Mouse (Mus musculus) R1 (cell line): ENCODE results near the gene Ccl4.

ENCODE experiments used
- DNase-seq: peaks from one replicate; pipeline ENCODE4 v3.0.0-alpha.2; 2018; ENCODE audit warnings: low read depth, low spot score

Gene Ccl4

DNA sequence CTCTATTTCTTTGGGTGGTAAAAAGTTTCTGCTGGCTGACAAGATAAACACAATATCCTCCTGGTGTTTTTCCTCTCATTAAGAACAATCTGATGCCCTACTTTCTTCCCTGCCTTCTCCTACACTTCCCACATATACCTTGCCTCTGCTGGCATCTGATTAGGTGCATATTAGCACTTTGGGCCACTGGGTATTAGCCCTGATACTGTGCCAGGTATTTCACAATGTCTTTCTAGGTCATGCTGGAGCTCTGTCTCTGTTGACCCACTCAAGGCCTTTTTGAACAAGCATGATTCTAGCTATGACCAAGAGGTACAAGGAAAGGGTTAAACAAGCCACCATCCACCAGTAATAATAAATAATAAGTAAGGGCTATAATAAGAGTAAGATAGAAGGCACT, 9.4 kb downstream of the Ccl4 start:
- DNase-seq, result no peak

DNA sequence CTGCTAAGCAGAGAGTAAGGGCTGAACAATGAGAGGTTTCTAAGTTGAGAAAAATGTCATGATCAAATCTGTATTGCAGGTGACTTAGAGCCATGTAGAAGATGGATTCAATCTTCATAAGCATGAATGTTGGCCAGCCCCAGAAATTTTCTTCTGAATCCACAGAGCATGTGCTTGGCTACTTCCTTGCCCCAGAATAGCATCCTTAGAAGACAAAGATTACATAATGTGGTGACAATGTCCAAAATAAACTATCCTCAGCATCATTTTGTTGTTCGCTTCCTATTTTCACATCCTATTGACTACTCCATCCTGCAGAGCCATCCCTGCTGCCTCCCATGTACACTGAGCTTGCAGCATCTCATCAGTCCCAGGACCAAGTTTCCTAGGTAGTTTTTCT, 13.3 kb downstream of the Ccl4 start:
- DNase-seq, result no peak

DNA sequence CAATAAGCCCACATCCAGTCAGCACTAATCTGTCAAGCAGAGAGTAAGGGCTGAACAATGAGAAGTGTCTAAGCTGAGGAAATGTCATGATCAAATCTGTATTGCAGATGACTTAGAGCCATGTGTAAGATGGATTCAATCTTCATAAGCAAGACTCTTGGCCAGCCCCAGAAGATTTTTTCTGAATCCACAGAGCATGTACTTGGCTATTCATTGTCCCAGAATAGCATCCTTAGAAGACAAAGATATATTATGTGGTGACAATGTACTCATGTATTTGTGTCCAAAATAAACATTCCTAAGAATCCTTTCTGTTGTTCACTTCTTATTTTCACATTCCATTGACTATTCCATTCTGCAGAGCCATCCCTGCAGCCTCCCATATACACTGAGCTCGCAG, 27.5 kb downstream of the Ccl4 start:
- no peak for DNase-seq

DNA sequence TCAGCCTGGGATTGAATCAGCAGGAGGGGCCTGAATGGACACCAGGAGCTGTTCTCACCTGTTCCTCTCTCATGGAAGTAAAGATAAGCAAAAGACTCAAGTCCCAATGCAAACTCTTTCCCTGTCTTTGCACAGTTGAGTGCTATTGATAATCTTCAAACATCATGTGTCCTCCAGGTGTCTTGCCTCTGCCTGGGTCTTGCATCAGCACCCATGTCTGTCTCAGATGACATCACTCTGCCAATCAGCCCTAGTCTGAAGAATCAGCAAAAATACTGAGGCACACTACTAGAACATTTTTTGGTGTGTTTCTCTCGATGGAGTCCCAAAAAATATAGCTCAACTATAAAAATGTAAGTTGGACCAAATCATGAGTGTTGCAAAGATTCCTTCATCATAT, 29.6 kb downstream of the Ccl4 start:
- no peak for DNase-seq

DNA sequence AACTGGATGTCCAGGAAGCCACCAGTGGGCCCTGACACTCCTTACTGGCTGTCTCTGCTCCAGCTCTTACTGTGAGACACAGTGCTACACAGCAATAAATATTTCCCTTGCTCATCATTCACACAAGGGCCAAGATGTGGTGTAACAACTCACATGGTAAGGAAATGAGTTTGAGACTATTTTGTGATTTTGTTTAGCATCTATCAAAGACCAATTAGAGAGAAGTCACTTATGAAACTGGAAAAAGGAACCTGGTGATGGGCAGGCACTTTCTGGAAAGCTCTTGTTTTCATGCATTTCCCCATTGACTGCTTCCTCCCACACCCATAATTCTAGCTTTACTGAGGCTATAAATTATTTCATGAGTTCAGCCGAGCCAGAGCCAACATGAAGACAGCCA, 41.3 kb downstream of the Ccl4 start, which contains the start of gene Wfdc17:
Gene Wfdc17 (plus strand): TSS at position 287 of the 400 bp plus-strand sequence.
- DNase-seq, result no peak

DNA sequence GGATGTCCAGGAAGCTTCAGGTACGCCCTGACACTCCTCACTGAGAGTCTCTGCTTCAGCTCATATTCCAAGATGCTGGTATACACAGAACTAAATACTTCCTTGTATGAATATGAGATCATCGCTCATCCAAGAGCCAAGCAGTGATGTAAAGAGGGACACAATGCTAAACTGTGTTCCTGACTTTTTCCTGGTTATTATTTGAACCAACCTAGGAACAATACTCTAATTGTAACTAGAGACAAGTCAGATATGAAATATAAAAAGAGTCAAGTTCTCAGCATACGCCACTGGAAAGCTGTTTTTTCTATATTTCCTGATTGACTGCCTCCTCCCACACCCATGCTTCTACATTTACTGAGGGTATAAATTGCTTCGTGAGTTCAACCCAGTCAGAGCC, 46.3 kb downstream of the Ccl4 start, which contains the start of gene Wfdc18:
Gene Wfdc18 (plus strand): TSS at position 301 of the 400 bp plus-strand sequence.
- DNase-seq, result no peak

DNA sequence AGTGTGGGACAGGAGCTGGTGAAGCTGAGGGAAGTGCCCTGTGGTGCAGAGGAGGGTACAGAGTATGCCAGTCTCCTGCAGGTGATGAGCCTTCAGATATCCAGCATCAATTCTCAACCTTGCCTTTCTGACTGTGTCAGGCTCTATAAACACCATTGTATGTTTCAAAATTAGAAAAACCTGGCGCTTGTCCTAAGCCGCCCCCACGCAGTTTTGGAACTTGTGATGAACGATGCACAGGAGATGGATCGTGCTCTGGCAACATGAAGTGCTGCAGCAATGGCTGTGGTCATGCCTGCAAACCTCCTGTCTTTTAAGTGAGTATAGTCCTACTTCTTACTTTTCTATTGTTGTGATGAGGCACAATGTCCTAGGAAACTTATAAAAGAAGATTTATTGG, 47.3 kb downstream of the Ccl4 start:
- no peak for DNase-seq

DNA sequence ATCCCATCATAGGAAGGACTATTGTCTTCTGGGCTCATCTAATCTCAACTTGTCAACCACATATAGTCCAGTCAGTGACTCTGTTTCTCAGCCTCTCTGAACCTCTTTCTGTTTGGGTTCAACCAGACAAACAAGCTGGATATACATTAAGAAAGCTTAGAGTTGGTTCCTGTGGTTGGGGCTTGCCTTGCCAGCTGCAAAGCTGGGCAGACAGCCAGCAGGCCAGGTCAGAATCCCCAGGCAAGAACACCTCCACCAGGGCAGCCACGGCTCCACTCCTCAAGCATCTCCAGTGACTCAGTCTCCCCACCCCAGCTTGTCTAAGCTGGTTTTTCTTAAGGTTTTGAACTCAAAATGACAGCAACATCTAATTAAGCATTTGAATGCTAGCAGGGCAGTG, 50.3 kb downstream of the Ccl4 start:
- DNase-seq, result no peak

DNA sequence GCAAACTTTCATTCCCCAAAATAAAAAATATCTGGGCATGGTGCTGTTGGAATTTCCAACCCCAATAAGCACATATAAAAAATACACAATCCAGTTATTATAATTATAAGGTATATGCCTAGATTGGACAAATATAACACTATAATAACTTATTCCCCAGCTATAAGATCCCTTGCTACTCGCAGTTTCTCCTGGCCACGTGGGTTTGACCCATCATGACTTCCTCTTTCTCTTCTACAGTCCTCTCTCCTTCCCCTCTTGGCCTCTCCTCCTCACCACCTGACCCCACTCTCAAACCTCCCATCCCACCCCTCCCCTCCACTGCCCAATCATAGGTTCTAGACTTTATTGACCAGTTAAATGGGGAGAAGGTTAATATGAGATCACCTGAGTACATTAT, 51.5 kb downstream of the Ccl4 start:
- no peak for DNase-seq
